Mouse (Mus musculus) CH12F3 (cell line): Measurements from ENCODE around the gene Cdc42.

Experiments used
- in situ Hi-C: fragments of 300-500 bp; cut with MboI; formaldehyde crosslinking; loops from 2 replicates; pipeline ENCODE4 v1.14.3; 2020; ENCODE audit warnings: low sequenced_read_pairs

Gene Cdc42

DNA sequence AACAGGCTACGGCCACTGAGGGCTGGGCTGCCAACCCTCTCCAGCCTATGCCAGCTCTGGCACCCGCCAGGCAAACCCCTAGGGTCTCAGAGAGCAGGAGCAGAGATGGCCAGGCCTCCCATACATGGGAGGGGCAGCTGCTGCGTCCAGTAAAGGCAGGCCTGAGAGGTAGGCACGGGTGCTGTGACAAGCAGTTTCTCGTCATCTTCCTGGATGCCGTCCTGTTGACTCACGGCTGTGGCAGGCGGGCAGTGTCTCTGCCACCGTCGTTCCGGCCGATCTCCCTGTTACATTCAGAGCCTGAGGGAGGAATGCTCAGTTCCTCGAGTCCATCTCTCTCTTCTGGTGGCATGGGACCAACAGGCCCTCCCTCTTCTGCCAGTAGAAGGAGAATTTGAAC lies 70.3 kb downstream of the Cdc42 start:
- in situ Hi-C loops, result loop anchor here (5.0 to 25.0 kb wide), 2 partner anchors 210 to 400 kb away; partner anchors contain the start of genes C1qa, C1qb and C1qc

DNA sequence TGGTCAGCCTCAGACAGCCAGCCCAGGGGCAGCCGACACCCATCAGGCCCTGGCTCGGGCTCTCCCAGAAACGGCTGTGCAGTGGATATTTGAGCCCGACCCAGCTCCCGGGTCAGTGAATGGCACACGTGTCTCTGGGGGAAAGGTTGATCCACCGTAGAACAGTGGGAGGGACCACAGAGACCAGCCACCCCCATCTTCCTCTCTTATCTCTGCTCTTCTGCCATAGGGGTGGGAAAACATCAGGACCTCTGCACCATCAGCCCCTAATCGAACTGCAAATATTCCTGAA lies 70.9 kb downstream of the Cdc42 start:
- in situ Hi-C loops, result loop anchor here (5.0 to 25.0 kb wide), 2 partner anchors 209 to 399 kb away; partner anchors contain the start of genes C1qa, C1qb and C1qc

DNA sequence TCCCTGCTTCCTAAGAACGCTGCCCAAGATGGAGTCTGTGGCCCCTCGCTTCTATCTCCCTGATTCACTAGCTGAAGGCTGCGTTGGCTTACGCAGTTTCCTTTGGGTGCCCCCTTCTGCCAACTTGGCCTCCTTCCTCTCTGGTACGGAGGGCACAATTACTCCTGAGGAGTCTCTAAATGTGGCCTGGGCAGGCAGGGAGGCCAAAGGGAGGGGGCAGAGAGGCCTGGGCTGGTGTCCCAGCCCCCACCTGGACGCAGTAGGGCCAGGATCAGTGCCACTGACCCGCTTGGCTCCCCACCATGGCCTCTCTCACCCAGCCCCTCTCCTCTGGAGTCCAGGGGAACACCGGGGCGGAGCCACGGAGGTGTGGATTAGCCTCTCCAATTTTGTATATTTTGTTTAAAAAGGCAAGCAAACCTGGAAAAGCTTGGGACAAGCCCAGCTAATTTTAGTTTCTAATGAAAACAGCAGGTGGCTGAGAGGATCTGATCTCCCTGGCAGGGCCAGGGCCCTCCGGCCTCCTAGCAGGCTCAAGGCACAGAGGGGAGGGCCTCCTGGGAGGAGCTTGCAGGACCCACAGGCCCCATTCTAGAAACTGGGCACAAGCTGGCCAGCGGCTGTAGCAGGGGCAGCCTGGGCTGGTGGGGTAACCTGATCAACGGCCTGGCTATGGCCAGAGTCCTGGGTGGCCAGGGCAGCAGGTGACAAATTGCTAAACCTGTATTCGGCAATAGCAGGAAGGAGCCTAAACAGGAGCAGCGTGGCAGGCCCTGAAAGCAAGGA lies 71.5 kb downstream of the Cdc42 start:
- in situ Hi-C loops, result loop anchor here (5.0 to 25.0 kb wide), 2 partner anchors 209 to 399 kb away; partner anchors contain the start of genes C1qa, C1qb and C1qc

DNA sequence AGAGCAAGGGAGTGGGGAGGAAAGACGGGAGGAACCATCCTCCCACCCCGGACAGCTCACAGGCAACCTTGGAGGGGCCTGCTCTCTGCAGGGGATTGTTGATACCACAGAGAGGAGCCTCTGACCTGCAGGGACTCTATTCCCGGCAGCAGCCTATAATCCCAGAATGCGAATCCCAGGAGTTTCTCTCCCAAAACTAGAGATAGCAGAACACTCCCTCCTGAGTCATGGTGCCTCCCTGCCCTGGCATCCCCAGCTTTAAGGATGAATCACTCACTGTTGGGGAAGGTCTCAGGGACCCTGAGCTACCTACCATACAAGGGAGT lies 74.2 kb downstream of the Cdc42 start:
- in situ Hi-C loops, result loop anchor here (25.0 kb wide), 1 partner anchor 396 kb away; the partner anchor contains the start of genes C1qa, C1qb and C1qc

DNA sequence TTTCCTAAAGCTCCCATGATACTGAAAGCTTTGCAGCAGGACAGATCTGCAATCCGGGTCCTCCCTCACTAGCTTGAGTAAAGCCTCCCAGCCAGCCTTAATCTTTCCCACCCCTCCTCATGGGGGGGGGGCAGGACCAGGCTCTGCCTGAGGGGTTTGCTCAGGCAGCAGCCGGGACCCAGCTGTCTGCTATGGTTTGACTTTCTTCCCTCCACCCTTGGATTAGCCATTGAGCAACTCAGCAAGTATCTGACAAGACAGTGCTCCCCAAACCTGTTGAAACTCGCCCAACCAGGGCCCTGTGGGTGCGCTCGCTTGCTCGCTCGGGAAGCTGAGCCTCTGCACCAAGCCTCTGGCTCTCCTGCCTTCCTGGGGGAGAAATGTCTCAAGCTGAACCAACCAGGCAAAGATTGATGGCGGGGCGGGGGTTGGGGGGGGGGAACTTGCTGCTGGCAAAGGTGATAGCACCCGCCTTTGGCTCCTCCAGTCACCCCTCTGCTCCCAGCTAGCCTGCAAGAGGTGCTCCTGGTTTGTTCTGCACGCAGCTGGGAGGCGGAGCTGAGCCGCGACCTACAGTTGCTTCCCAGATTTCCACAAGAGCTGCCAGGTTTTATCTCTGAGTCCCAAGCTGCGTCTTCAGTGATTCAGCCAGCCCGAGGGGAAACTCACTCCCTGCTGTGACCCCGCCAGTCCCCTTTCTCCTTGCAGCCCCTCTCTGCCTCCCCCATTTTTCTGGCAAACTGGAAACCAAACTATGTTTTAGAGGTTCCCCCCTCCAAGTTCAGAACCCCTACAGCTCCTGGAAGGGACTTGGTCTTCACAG lies 74.7 kb downstream of the Cdc42 start:
- in situ Hi-C loops, result loop anchor here (25.0 kb wide), 1 partner anchor 395 kb away; the partner anchor contains the start of genes C1qa, C1qb and C1qc

DNA sequence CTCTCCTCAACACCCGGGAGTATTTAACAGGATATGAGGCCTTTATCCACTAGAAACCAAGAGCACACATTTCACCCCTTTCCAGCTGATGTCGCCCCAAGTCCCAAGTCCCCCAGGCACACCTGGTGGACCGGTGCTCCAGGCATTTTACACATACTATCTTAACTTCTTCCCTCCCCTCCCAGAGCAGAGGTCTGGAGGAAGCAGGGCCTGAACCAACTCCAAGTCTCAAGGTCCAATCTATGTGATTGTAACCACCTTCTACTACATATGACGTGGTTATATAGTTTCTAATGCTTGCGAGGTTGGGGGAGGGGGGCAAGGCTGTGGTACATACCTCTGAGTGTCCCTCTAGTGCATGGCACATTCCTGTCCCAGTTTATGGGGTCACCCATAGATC lies 75.4 kb downstream of the Cdc42 start:
- in situ Hi-C loops, result loop anchor here (25.0 kb wide), 1 partner anchor 395 kb away; the partner anchor contains the start of genes C1qa, C1qb and C1qc

DNA sequence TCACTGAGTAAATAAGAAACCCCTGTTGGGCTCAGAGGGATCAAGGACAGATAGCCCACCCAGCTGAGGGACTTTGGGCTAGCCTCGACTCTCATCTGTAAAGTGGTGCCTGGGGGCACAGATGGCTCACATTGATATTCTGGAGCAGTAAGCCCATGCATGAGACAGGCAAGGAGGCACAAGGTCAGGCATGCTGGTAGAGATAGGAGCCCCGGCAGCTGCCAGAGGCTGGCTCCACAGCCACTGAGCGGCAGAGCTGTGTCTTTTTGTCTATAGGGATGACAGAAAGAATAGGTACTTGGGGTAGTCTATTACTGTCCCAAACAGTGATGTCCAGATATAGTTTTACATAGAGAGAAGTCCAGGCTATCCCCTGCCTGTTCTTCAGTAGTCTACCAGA lies 76.2 kb downstream of the Cdc42 start:
- in situ Hi-C loops, result loop anchor here (25.0 kb wide), 1 partner anchor 394 kb away; the partner anchor contains the start of genes C1qa, C1qb and C1qc

DNA sequence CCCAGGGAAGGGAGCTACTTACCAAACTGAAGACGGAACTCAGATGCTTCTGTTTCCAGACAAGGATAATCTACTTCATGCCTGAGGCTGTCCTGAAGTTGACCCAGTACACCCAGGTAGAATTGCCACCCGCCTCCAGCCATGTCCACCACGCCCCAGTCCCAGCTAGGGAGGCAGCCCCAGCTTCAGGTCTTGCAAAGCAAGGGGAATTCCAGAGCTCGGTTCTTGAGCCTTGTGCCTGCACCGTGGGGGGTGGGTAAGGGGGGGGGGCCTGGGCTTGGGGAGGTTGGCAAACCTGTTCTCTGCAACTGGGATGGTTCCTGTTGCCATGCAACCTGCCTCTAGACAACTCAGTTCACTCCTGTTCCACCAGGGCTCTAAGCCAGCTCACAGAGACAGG lies 78.2 kb downstream of the Cdc42 start:
- in situ Hi-C loops, result loop anchor here (25.0 kb wide), 1 partner anchor 392 kb away; the partner anchor contains the start of genes C1qa, C1qb and C1qc

DNA sequence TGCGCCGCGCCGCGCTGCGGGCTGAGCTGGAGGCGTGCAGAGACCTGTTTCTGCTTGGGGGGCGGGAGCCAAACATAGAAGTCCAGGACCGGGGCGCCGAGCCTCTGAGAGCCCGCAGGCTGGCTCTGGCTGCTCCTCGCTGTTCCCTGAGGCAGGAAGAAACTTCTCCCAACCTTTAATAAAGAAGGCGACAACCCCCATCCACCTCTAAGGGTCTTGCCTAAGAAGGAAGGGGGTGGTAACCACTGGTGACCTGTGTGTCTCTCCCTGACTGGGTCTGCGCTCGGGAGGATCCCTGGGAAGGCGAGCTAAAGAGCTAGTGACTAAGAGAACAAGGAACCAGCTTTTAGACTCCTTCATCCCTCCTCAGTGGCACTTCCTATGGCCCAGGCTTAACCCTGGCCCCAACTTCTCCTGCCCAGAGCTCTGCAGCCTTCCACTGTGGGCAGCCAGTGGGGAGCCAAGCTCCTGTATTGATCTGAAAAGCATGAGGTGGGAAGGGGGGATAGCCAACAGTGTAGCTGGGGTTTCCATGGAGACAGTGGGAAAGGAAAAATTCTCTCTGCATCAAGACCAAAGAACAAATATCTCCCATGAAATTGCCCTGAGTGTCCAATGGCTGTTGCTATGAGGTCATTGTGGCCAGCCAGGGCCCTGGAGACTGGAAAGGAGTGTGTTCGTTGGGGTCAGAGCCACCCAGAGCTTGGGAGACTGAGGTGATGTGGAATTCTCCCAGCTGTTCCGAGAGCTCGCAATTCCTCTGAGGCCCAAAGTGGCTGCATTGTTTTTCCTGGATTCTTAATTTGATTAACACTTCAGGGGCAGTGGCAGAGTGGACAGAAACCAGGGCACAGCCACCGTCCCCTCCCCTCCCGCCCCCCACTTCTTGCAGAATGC lies 79.1 kb downstream of the Cdc42 start:
- in situ Hi-C loops, result loop anchor here (25.0 kb wide), 1 partner anchor 391 kb away; the partner anchor contains the start of genes C1qa, C1qb and C1qc

DNA sequence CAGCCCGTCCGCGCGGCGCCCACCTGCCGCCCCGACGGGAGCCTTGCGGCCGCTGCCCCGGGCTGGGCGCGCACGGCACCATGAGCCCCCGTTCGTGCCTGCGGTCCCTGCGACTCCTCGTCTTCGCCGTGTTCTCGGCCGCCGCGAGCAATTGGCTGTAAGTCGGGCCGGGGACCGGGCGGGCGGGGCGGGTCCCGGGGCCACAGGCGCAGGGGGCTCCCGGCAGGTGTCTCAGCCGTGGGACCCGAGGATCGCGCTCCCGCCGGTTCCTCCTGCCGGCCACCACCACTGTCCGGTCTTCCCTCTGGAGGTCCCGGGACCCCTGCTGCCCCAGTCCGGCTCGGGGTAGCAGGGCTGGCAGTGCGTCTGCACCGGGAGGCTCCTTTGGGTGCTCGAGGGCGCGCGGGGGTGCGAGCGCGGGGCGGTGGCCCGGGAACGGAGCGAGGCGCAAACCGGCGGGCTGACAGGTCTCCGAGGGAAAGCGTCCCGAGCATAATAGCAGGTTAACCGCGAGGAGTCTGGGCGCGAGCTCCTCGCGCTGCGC lies 79.8 kb downstream of the Cdc42 start:
- in situ Hi-C loops, result loop anchor here (25.0 kb wide), 1 partner anchor 390 kb away; the partner anchor contains the start of genes C1qa, C1qb and C1qc

DNA sequence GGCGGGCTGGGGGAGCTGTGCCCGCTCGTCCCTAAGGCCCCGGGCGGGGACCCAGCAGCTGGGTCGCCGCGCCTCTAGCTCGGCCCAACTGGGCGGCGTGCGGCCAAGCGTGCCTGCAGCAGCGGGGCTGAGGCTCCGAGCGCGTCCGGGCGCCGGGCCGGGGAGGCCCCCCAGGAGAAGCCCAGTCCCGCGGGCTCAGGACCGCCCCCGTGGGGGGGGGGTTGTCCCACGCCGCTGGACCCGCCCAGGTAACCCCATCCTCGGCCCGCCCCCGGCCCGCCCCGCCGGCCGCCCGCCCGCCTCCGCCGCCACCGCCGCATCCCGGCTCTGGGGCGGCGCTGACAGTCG lies 80.4 kb downstream of the Cdc42 start, which contains the start of gene Wnt4:
Gene Wnt4 (plus strand): TSS at position 324 of the 348 bp plus-strand sequence.
- in situ Hi-C loops, result loop anchor here (25.0 kb wide), 1 partner anchor 390 kb away; the partner anchor contains the start of genes C1qa, C1qb and C1qc

DNA sequence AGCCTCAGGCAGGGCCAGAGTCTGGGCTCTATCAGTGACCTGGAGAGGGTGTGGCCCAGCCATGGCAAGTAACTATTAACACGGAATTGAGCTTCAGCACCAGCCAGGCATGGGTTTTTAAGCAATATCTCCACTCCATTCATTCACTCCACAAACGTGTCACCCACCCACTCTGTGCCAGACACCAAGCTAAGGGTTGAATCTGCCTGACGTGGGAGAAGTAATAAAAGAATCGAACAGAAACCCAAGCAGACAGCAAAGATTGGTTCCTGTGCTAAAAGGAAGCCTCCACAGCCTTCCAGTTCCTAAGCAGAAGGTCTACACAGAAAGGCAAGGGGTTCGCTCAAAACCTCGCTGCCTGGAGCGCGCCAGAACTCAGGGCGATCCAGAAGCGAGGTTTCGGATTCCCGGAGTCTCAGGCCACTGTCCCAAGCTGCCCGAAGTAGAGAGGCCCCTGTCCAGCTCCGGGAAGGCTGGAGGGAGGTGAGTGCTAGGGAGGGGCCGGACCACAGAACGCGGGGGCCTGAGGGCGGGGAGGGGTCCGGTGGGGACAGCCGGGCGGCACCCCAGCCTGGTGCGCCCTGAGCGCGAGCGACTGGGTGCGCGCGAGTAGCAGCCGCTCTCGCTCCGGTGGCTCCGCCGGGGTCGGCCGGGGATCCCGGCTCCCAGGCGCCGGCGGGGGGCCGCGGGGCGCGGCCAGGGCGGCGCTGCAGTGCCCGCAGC lies 80.9 kb downstream of the Cdc42 start:
- in situ Hi-C loops, result loop anchor here (25.0 kb wide), 1 partner anchor 389 kb away; the partner anchor contains the start of genes C1qa, C1qb and C1qc

DNA sequence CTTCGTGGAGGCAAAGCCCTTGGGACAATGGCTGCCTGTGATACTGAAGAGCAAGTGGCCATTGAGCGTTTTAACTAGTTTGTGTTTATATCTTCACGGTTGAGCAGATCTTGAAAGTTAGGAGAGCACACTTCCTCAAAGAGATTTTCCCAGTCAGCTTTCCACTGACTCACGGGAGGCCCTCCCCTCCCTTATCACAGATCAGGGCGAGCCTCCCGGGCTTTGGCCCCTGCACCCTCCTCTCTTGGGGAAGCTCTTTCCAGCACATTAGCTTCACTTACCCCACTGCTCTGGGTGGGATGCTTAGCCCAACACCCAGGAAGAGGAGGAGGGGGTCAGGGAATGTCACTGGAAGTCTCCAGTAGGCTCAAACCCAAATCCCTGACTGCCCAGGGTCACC lies 83.2 kb downstream of the Cdc42 start:
- in situ Hi-C loops, result no loop called here

DNA sequence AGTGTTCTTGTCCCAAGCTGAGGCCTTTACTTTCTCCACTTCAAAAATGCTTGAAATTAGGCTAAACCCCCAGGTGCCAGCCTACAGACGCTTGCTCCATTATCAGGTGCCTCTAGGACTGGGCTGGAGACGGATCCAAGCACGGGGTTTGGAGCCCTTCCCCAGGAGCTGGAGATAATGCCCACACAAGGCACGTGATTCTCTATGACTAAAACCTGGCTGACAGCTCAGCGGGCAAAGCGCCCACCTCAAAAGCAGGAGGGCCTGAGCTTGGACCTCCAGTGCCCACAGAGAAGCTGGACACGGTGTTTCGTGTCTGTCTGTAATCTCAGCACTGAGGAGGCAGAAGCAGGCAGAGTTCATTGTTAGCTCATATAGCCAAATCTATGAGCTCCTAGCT lies 85.7 kb downstream of the Cdc42 start:
- in situ Hi-C loops, result no loop called here
